Mouse (Mus musculus) lung, adult 2 months (tissue): ENCODE measurements around the gene 4921511M17Rik. TPM values are rescaled to one million over a fixed set of nuclear protein-coding genes. Genes with fewer than 3 reads are reported as not detected.
"Not testable (repeated sequence)": the region's sequence is repeated elsewhere in the genome, so short reads cannot be mapped to it uniquely, and the experiment has no call there.

Experiments used
- DNase-seq: peaks from one replicate; pipeline ENCODE4 v3.0.0; 2022
- H3K4me1 ChIP-seq: fragments of 200-500 bp; 2 replicates; pipeline ENCODE4 v1.6.1; 2011; ENCODE audit warnings: low read length; ENCODE audit not compliant: control insufficient read depth, insufficient read depth
- H3K4me3 ChIP-seq: fragments of 200-500 bp; replicated peaks from 2 replicates; pipeline ENCODE3; 2011; ENCODE audit warnings: low read depth, mild to moderate bottlenecking, control low read depth, low read length; ENCODE audit errors: extremely low read depth
- CTCF ChIP-seq: fragments of 200-500 bp; IDR thresholded peaks from 2 replicates; pipeline ENCODE4 v1.5.1; 2011; ENCODE audit warnings: mild to moderate bottlenecking, low read length, control low read depth; ENCODE audit not compliant: insufficient read depth
- POLR2A ChIP-seq: fragments of 200-500 bp; IDR thresholded peaks from 2 replicates; pipeline ENCODE4 v1.6.1; 2011; ENCODE audit warnings: low read depth, mild to moderate bottlenecking, control low read depth, low read length, borderline replicate concordance; ENCODE audit errors: extremely low read depth
- WGBS: fragments of 180-500 bp; shearing (Covaris S2); methylation state at CpG from one replicate; pipeline ENCODE4 v1.1.7; 2018; 5-methylcytosine and 5-hydroxymethylcytosine counted together
- polyA plus RNA-seq: library from polyadenylated mRNA; depleted of rRNA; stranded (reverse); fragments of >200 nt; gene quantifications from 2 replicates; pipeline ENCODE4 v1.2.3, GENCODE M21; 2012; rRNA removed

4921511M17Rik gene
- not detected in 2 replicates for polyA plus RNA-seq

DNA sequence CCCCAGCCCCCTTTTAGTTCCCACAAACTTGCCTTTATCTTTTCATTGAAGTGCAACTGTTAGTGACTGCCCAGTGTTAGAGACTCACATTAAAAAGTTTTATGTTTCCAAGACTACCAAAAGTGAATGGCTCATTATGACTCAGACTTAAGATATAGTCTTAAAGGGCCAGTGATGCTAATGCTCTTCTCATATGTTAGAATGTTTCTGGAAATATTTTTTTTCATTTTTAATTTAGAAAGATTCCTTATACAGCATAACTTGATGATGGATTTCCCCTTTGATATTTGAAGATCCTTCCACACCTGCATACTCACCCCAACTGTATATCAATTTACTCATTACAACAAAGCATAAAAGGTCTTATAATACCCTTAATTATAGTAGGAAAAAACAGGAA, at the start of gene 4921511M17Rik:
Gene 4921511M17Rik, minus strand, starts transcription at position 101 of the 400 bp plus-strand sequence.
- DNase-seq, H3K4me3 ChIP-seq, H3K4me1 ChIP-seq: not testable (repeated sequence)

DNA sequence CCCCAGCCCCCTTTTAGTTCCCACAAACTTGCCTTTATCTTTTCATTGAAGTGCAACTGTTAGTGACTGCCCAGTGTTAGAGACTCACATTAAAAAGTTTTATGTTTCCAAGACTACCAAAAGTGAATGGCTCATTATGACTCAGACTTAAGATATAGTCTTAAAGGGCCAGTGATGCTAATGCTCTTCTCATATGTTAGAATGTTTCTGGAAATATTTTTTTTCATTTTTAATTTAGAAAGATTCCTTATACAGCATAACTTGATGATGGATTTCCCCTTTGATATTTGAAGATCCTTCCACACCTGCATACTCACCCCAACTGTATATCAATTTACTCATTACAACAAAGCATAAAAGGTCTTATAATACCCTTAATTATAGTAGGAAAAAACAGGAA, 21.3 kb upstream of the 4921511M17Rik start, which contains the start of gene Gm10057:
Gene Gm10057, minus strand, starts transcription at position 101 of the 400 bp plus-strand sequence.
- not testable (repeated sequence) for H3K4me1 ChIP-seq, H3K4me3 ChIP-seq, DNase-seq

DNA sequence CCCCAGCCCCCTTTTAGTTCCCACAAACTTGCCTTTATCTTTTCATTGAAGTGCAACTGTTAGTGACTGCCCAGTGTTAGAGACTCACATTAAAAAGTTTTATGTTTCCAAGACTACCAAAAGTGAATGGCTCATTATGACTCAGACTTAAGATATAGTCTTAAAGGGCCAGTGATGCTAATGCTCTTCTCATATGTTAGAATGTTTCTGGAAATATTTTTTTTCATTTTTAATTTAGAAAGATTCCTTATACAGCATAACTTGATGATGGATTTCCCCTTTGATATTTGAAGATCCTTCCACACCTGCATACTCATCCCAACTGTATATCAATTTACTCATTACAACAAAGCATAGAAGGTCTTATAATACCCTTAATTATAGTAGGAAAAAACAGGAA, 21.1 kb downstream of the 4921511M17Rik start, which contains the start of gene Samt1:
Gene Samt1, minus strand, starts transcription at position 101 of the 400 bp plus-strand sequence.
- not testable (repeated sequence) for DNase-seq, H3K4me1 ChIP-seq, H3K4me3 ChIP-seq

DNA sequence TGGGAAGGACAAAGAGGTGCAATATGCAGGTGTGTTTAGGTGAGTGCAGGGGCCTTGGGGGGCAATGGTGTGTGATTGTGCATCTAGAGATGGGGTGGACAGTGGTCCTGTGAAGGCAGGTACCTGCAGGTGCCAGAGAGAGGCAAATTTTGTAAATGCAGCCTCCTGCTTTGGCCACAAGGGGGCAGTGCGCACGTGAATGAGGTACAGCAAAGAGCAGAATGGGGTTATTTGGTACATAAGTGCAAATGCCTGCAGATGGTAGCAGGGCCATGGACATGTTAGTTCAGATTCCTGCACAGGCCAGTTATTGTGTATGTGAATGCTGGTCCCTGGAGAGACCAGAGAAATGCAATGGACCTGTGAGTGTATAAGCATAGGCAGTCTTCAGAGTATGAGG, 56.7 kb downstream of the 4921511M17Rik start:
- DNase-seq, H3K4me3 ChIP-seq, H3K4me1 ChIP-seq: not testable (repeated sequence)
- no CpG with 5 or more reads among the region's 2 CpGs for WGBS

DNA sequence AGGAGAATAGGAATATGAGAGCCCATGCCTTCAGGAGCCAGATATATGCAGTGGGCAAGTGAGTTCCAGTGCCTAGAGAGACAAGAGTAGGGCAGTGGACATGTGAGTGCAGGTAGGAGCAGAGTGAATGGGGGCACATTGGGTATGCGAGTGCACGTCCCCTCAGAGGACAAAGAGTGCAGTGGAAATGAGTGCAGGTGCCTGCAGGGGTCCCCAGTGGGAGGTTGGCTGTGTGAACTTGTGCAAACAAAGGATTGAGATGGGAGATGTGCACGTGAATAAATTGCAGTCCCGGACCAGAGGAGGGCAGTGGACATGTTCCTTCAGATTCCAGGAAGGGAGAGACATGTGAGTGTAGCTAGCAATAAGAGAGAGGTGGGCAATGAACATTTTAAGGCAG, 57.2 kb downstream of the 4921511M17Rik start:
- DNase-seq, H3K4me3 ChIP-seq, H3K4me1 ChIP-seq: not testable (repeated sequence)
- 35% methylated on average over 4 of the region's 4 CpGs for WGBS

DNA sequence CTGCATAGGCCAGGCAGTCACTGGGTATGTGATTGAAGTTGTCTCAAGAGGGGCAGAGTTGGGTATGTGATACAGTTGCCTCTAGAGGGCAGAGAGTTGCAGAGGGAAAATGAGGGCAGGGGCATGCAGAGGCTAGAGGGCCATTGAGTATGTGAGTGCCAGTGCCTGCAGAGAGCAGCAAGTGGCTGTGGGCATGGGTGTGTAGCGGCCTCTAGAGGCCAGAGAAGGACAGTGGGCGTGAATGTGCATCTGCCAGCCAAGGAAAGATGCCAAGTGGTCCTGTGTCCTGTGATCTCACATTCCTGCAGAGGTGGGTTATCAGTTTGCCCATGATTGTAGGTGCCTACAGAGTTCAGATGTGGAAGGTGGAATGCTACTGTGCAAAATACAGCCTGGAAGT, 59.2 kb downstream of the 4921511M17Rik start:
- no peak for DNase-seq
- TF ChIP-seq POLR2A, result no peak
- TF ChIP-seq CTCF, result peak; percentile 15; the same call in 1 of the 2 replicates
- no peak overlapping the region for H3K4me3 ChIP-seq
- 7% methylated on average over 2 of the region's 2 CpGs for WGBS
- no peaks in the 10 kb centered on the region for H3K4me1 ChIP-seq

Other genes starting within 250 kb of the 4921511M17Rik start
- gene Spin2c, start 201.6 kb downstream of the 4921511M17Rik start, polyA plus RNA-seq, result 0.71 and 0.78 TPM in 2 replicates
- not detected in 2 replicates for gene Samt1, start 21.2 kb downstream of the 4921511M17Rik start, polyA plus RNA-seq
- gene Gm10057, start 21.2 kb upstream of the 4921511M17Rik start, polyA plus RNA-seq, result not detected in 2 replicates
- not detected in 2 replicates for gene Gm15140, start 86.9 kb upstream of the 4921511M17Rik start, polyA plus RNA-seq